Mouse (Mus musculus): ENCODE measurements around the gene C1rl. TPM values are rescaled to one million over a fixed set of nuclear protein-coding genes. Genes with fewer than 3 reads are reported as not detected.
"Not testable (repeated sequence)": the region's sequence is repeated elsewhere in the genome, so short reads cannot be mapped to it uniquely, and the experiment has no call there.

The C1rl gene
- polyA plus RNA-seq, 1 experiment from 2014 or later, result 0.58 TPM

- WGBS, result 9% methylated on average over 27 of the region's 27 CpGs
These were observed 28.3 kb upstream of the C1rl start, which contains the start of gene Clstn3 for GRCm38 (mm10) chr6:124464305-124465271. Gene Clstn3 (minus strand): TSS chr6:124464794.

GRCm38 (mm10) chr6:124465299-124465698, 27.6 kb upstream of the C1rl start:
- ATAC-seq (ENCODE audit: insufficient number of reproducible peaks, insufficient read depth, low FRiP score, low read depth), result no peak
- peak overlapping the region; percentile 46; the same call in 1 of the 2 replicates for H3K9ac ChIP-seq (ENCODE audit: low read length)
- peak overlapping the region in 1 of 2 experiments; percentile 44; a peak in 2 of 4 replicates for H3K4me3 ChIP-seq (ENCODE audit: control insufficient read depth in 1 of 2, insufficient read depth in 1 of 2, low read depth in 1 of 2, low read length in 2 of 2)
- H3K9me3 ChIP-seq (ENCODE audit: control insufficient read depth, low read length), result no peaks in the 10 kb centered on the region
- peak overlapping the region; percentile 84 for H3K4me2 ChIP-seq (ENCODE audit: low read length)
- no peak overlapping the region for H3K27ac ChIP-seq (replicated peaks in 1 of 2; ENCODE audit: control insufficient read depth in 1 of 2, insufficient read depth in 1 of 2, low read depth in 2 of 2, low read length in 2 of 2)
- peaks cover 20% of the 10 kb centered on the region for H3K27me3 ChIP-seq (ENCODE audit: control insufficient read depth, insufficient read depth, low read length)
- WGBS, result 20% methylated on average over 6 of the region's 6 CpGs
- H3K4me1 ChIP-seq (ENCODE audit: control insufficient read depth in 2 of 2, insufficient read depth in 2 of 2, low read length in 2 of 2), result peaks cover 6 to 14% of the 10 kb centered on the region in 2 experiments; a peak in 3 of 4 replicates
- H3K36me3 ChIP-seq (ENCODE audit: control insufficient read depth, insufficient read depth, low read length), result no peaks in the 10 kb centered on the region

More at GRCm38 (mm10) chr6:124464305-124465271, 28.3 kb upstream of the C1rl start, which contains the start of gene Clstn3:
- Histone ChIP-seq H3K27me3 (ENCODE audit: control insufficient read depth, insufficient read depth, low read length) (peaks cover 20% of the 10 kb centered on the region), H3K27ac (replicated peaks in 1 of 2; ENCODE audit: control insufficient read depth in 1 of 2, insufficient read depth in 1 of 2, low read depth in 2 of 2, low read length in 2 of 2) (no peak within 1 kb of the TSS), H3K4me3 (ENCODE audit: control insufficient read depth in 1 of 2, insufficient read depth in 1 of 2, low read depth in 1 of 2, low read length in 2 of 2) (peak within 1 kb of the TSS; percentile 44 to 51), H3K9ac (ENCODE audit: low read length) (peak within 1 kb of the TSS; percentile 46), H3K36me3 (ENCODE audit: control insufficient read depth, insufficient read depth, low read length) (no peaks in the 10 kb centered on the region), H3K4me1 (ENCODE audit: control insufficient read depth in 2 of 2, insufficient read depth in 2 of 2, low read length in 2 of 2) (peaks cover 6 to 14% of the 10 kb centered on the region in 2 experiments; a peak in 3 of 4 replicates), H3K4me2 (ENCODE audit: low read length) (peak within 1 kb of the TSS; percentile 84), H3K9me3 (ENCODE audit: control insufficient read depth, low read length) (no peaks in the 10 kb centered on the region)
- ATAC-seq (ENCODE audit: insufficient number of reproducible peaks, insufficient read depth, low FRiP score, low read depth), result peak; percentile 72

DNA sequence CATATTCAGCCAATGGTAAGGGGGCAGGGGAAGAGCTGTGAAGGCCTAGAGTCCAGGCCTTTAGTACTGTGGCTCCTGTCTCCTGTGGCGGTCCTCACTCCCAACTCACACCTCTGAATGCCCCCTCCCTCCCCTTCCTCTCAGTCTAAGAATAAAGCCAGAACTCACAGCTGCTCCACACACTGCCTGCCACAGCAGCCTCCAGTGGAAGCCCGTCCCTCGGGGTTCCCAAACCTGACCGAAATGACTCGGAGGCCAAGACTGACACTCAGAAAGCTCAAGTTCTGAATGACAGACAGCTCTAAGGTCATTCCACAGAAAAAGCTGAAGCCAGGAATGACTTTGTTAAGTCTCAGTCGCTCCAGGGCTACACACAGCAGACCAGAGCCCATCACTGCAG, 27.2 kb upstream of the C1rl start:
- WGBS, result 58% methylated on average over 6 of the region's 6 CpGs
- H3K4me2 ChIP-seq (ENCODE audit: low read length), result peak overlapping the region; percentile 84; the same call in 1 of the 2 replicates

GRCm38 (mm10) chr6:124471121-124471520, 21.8 kb upstream of the C1rl start:
- 85% methylated on average over 3 of the region's 3 CpGs for WGBS
- ATAC-seq (ENCODE audit: insufficient number of reproducible peaks, insufficient read depth, low FRiP score, low read depth), result no peak

More for the DNA sequence above, 27.2 kb upstream of the C1rl start:
- Histone ChIP-seq H3K27ac (replicated peaks in 1 of 2; ENCODE audit: control insufficient read depth in 1 of 2, insufficient read depth in 1 of 2, low read depth in 2 of 2, low read length in 2 of 2) (no peak overlapping the region), H3K9me3 (ENCODE audit: control insufficient read depth, low read length) (no peaks in the 10 kb centered on the region), H3K4me3 (ENCODE audit: control insufficient read depth in 1 of 2, insufficient read depth in 1 of 2, low read depth in 1 of 2, low read length in 2 of 2) (no peak overlapping the region), H3K4me1 (ENCODE audit: control insufficient read depth in 2 of 2, insufficient read depth in 2 of 2, low read length in 2 of 2) (peaks cover 6 to 14% of the 10 kb centered on the region in 2 experiments; a peak in 3 of 4 replicates), H3K27me3 (ENCODE audit: control insufficient read depth, insufficient read depth, low read length) (peaks cover 20% of the 10 kb centered on the region), H3K36me3 (ENCODE audit: control insufficient read depth, insufficient read depth, low read length) (no peaks in the 10 kb centered on the region), H3K9ac (ENCODE audit: low read length) (no peak overlapping the region)
- ATAC-seq (ENCODE audit: insufficient number of reproducible peaks, insufficient read depth, low FRiP score, low read depth), result no peak

DNA sequence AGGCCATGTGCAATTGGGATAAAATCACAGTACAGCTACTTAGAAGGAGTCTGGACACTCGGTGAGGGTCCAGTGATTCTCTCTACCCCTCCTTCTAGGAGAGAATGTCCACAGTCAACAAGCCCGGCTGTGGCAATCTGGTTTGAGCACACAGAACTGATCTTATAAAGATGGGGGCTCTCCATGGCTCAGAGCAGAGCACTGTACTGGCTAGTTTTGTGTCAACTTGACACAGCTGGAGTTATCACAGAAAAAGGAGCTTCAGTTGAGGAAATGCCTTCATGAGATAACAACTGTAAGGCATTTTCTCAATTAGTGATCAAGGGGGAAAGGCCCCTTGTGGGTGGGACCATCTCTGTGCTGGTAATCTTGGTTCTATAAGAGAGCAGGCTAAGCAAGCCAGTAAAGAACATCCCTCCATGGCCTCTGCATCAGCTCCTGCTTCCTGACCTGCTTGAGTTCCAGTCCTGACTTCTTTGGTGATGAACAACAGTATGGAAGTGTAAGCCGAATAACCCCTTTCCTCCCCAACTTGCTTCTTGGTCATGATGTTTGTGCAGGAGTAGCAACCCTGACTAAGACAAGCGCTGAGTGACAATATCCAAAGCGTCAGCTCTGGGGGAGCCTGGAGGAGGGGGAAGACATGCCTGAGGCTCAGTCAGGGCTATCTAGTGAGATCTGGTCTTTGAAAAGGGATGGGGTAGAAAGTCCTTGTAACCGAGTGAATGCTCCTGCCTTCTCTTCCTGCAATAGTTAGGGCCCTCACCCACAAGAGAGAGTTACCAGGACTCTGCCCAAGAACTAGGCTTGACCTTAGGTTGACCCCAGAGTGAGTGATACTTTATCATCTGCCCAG, 20.9 kb upstream of the C1rl start:
- 68% methylated on average over 6 of the region's 6 CpGs for WGBS
- H3K36me3 ChIP-seq (ENCODE audit: control insufficient read depth, insufficient read depth, low read length), result not testable (repeated sequence)

More at GRCm38 (mm10) chr6:124471121-124471520, 21.8 kb upstream of the C1rl start:
- Histone ChIP-seq H3K4me2 (ENCODE audit: low read length) (no peak overlapping the region), H3K27ac (replicated peaks in 1 of 2; ENCODE audit: control insufficient read depth in 1 of 2, insufficient read depth in 1 of 2, low read depth in 2 of 2, low read length in 2 of 2) (no peak overlapping the region), H3K4me3 (ENCODE audit: control insufficient read depth in 1 of 2, insufficient read depth in 1 of 2, low read depth in 1 of 2, low read length in 2 of 2) (no peak overlapping the region), H3K36me3 (ENCODE audit: control insufficient read depth, insufficient read depth, low read length) (no peaks in the 10 kb centered on the region), H3K9me3 (ENCODE audit: control insufficient read depth, low read length) (no peaks in the 10 kb centered on the region), H3K27me3 (ENCODE audit: control insufficient read depth, insufficient read depth, low read length) (no peaks in the 10 kb centered on the region), H3K9ac (ENCODE audit: low read length) (no peak overlapping the region), H3K4me1 (ENCODE audit: control insufficient read depth in 2 of 2, insufficient read depth in 2 of 2, low read length in 2 of 2) (no peaks in the 10 kb centered on the region)

GRCm38 (mm10) chr6:124472801-124473200, 20.1 kb upstream of the C1rl start:
- no peak overlapping the region for H3K9ac ChIP-seq (ENCODE audit: low read length)
- H3K9me3 ChIP-seq (ENCODE audit: control insufficient read depth, low read length), result no peaks in the 10 kb centered on the region
- H3K27ac ChIP-seq (replicated peaks in 1 of 2; ENCODE audit: control insufficient read depth in 1 of 2, insufficient read depth in 1 of 2, low read depth in 2 of 2, low read length in 2 of 2), result no peak overlapping the region
- no peak overlapping the region for H3K4me3 ChIP-seq (ENCODE audit: control insufficient read depth in 1 of 2, insufficient read depth in 1 of 2, low read depth in 1 of 2, low read length in 2 of 2)
- peaks cover 4 to 7% of the 10 kb centered on the region in 2 experiments; a peak in 3 of 4 replicates for H3K4me1 ChIP-seq (ENCODE audit: control insufficient read depth in 2 of 2, insufficient read depth in 2 of 2, low read length in 2 of 2)
- ATAC-seq (ENCODE audit: insufficient number of reproducible peaks, insufficient read depth, low FRiP score, low read depth), result no peak
- WGBS, result 37% methylated on average over 6 of the region's 6 CpGs
- H3K27me3 ChIP-seq (ENCODE audit: control insufficient read depth, insufficient read depth, low read length), result no peaks in the 10 kb centered on the region
- H3K4me2 ChIP-seq (ENCODE audit: low read length), result no peak overlapping the region
- no peaks in the 10 kb centered on the region for H3K36me3 ChIP-seq (ENCODE audit: control insufficient read depth, insufficient read depth, low read length)

More for the DNA sequence above, 20.9 kb upstream of the C1rl start:
- not testable (repeated sequence) for H3K4me2 ChIP-seq (ENCODE audit: low read length); H3K9me3 ChIP-seq (ENCODE audit: control insufficient read depth, low read length); H3K27ac ChIP-seq (replicated peaks in 1 of 2; ENCODE audit: control insufficient read depth in 1 of 2, insufficient read depth in 1 of 2, low read depth in 2 of 2, low read length in 2 of 2); H3K27me3 ChIP-seq (ENCODE audit: control insufficient read depth, insufficient read depth, low read length); H3K9ac ChIP-seq (ENCODE audit: low read length); ATAC-seq (ENCODE audit: insufficient number of reproducible peaks, insufficient read depth, low FRiP score, low read depth); H3K4me1 ChIP-seq (ENCODE audit: control insufficient read depth in 2 of 2, insufficient read depth in 2 of 2, low read length in 2 of 2); H3K4me3 ChIP-seq (ENCODE audit: control insufficient read depth in 1 of 2, insufficient read depth in 1 of 2, low read depth in 1 of 2, low read length in 2 of 2)

DNA sequence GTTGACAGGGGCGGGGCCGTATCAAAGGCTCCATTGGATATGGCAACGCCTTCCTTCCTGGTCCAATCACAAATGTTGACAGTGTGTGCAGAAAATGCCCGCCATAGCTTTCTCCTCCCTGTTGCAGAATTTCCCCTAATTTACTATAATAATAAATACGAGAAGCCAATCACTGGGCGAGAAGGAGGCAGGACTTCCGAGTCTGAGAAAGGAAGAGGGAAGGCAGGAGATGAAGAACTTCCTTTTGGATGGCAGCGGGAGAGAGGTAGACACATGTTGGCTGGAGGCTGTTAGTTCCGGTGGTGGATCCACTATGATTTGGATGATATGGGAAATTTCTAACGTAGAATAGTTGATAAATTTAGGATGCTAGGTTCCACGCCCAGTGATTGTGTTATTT, 18.3 kb upstream of the C1rl start:
- Histone ChIP-seq H3K4me2 (ENCODE audit: low read length) (no peak overlapping the region), H3K4me3 (ENCODE audit: control insufficient read depth in 1 of 2, insufficient read depth in 1 of 2, low read depth in 1 of 2, low read length in 2 of 2) (no peak overlapping the region), H3K9ac (ENCODE audit: low read length) (no peak overlapping the region), H3K4me1 (ENCODE audit: control insufficient read depth in 2 of 2, insufficient read depth in 2 of 2, low read length in 2 of 2) (peaks cover 8 to 11% of the 10 kb centered on the region in 2 experiments), H3K36me3 (ENCODE audit: control insufficient read depth, insufficient read depth, low read length) (no peaks in the 10 kb centered on the region), H3K27me3 (ENCODE audit: control insufficient read depth, insufficient read depth, low read length) (no peaks in the 10 kb centered on the region), H3K9me3 (ENCODE audit: control insufficient read depth, low read length) (no peaks in the 10 kb centered on the region), H3K27ac (replicated peaks in 1 of 2; ENCODE audit: control insufficient read depth in 1 of 2, insufficient read depth in 1 of 2, low read depth in 2 of 2, low read length in 2 of 2) (no peak overlapping the region)
- 74% methylated on average over 11 of the region's 11 CpGs for WGBS
- no peak for ATAC-seq (ENCODE audit: insufficient number of reproducible peaks, insufficient read depth, low FRiP score, low read depth)

Measured in heart, embryonic 14.5 days (tissue).